Mouse (Mus musculus): ENCODE results near the gene Rapgef2. TPM values are rescaled to one million over a fixed set of nuclear protein-coding genes. Genes with fewer than 3 reads are reported as not detected.

Rapgef2 gene
- polyA plus RNA-seq, 1 experiment: 8.7 TPM

DNA sequence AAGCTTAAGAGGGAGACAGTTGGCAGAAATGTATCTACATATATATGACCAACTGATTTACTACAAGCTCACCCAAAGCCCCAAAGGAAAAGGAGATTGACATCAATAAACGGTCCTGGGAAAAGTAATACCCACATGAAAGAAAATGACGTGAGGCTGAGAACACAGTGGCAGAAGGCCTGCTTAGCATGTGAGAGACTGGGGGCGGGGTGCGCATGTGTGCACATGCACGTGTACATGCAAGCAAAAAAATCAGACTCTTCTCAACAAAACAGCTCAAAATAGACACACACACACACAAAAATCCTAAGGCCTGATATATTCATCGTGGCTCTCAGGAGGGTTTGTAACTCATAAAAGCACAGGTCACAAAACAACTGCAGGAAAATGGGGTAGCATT is 60.4 kb downstream of the Rapgef2 start:
- WGBS: 39% methylated on average over 6 of the region's 6 CpGs
- no peak overlapping the region for H3K4me3 ChIP-seq (ENCODE audit: control insufficient read depth, insufficient read depth, low read length)
- no peak overlapping the region for H3K27ac ChIP-seq (ENCODE audit: control insufficient read depth, insufficient read depth, low read length)
- TF ChIP-seq POLR2A (IDR thresholded peaks at IDR 0.05; ENCODE audit: control insufficient read depth, extremely low read depth, insufficient read depth, low read length, poor library complexity): no peak
- TF ChIP-seq CTCF (IDR thresholded peaks at IDR 0.05; ENCODE audit: borderline replicate concordance, control insufficient read depth, extremely low read depth, insufficient read depth, low read length, poor library complexity): no peak
- H3K36me3 ChIP-seq (ENCODE audit: control insufficient read depth, insufficient read depth, low read length): no peaks in the 10 kb centered on the region
- no peaks in the 10 kb centered on the region for H3K27me3 ChIP-seq (ENCODE audit: control insufficient read depth, insufficient read depth, low read length)
- no peak for DNase-seq
- peaks cover 17% of the 10 kb centered on the region for H3K4me1 ChIP-seq (replicated peaks; ENCODE audit: control insufficient read depth, insufficient read depth, low read length)

DNA sequence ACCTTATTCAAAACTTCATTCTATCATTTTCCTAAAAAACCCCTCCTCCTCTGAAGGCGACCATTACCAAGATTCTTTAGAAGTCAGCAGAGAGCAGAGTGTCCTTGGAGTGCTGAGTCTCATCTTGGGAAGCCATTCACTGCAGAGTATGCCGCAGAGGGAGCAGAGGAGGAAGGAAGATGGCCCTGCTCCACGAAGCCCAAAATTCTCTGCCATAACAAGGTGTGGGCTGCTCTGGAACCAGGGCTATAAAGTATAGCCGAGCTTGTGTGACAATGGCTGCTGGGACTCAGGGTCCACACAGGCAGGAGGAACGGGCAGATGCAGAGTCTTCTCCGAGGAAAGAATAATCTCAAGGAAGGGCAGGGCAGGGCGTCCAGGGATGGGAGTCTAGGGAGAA is 62.0 kb downstream of the Rapgef2 start:
- Histone ChIP-seq H3K27ac (ENCODE audit: control insufficient read depth, insufficient read depth, low read length) (no peak overlapping the region), H3K27me3 (ENCODE audit: control insufficient read depth, insufficient read depth, low read length) (no peaks in the 10 kb centered on the region), H3K4me3 (ENCODE audit: control insufficient read depth, insufficient read depth, low read length) (no peak overlapping the region), H3K4me1 (replicated peaks; ENCODE audit: control insufficient read depth, insufficient read depth, low read length) (peaks cover 17% of the 10 kb centered on the region), H3K36me3 (ENCODE audit: control insufficient read depth, insufficient read depth, low read length) (no peaks in the 10 kb centered on the region)
- TF ChIP-seq CTCF (IDR thresholded peaks at IDR 0.05; ENCODE audit: borderline replicate concordance, control insufficient read depth, extremely low read depth, insufficient read depth, low read length, poor library complexity) (no peak), POLR2A (IDR thresholded peaks at IDR 0.05; ENCODE audit: control insufficient read depth, extremely low read depth, insufficient read depth, low read length, poor library complexity) (no peak)
- no peak for DNase-seq
- 93% methylated on average over 7 of the region's 7 CpGs for WGBS

DNA sequence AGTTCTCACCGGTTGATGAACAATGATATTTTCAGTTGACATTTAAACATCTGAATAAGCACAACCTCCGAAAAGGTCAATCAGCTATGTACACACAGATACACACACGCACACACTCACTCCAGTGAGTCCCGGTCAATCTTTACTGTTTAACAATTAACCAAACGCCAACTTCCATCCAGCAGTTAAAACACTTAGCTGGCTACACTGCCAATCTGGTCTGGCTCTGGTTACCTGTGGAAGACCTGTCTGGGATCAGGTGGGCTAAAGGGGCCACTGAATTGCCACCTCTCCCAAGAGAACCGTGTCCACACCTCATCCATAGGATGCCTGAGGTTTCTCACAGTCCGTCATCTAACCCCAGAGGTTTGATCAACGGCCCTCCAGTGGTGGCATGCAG is 63.0 kb downstream of the Rapgef2 start:
- TF ChIP-seq POLR2A (IDR thresholded peaks at IDR 0.05; ENCODE audit: control insufficient read depth, extremely low read depth, insufficient read depth, low read length, poor library complexity) (no peak), CTCF (IDR thresholded peaks at IDR 0.05; ENCODE audit: borderline replicate concordance, control insufficient read depth, extremely low read depth, insufficient read depth, low read length, poor library complexity) (no peak)
- Histone ChIP-seq H3K27me3 (ENCODE audit: control insufficient read depth, insufficient read depth, low read length) (no peaks in the 10 kb centered on the region), H3K27ac (ENCODE audit: control insufficient read depth, insufficient read depth, low read length) (no peak overlapping the region), H3K4me3 (ENCODE audit: control insufficient read depth, insufficient read depth, low read length) (no peak overlapping the region), H3K4me1 (replicated peaks; ENCODE audit: control insufficient read depth, insufficient read depth, low read length) (peaks cover 17% of the 10 kb centered on the region), H3K36me3 (ENCODE audit: control insufficient read depth, insufficient read depth, low read length) (no peaks in the 10 kb centered on the region)
- 95% methylated on average over 8 of the region's 8 CpGs for WGBS
- no peak for DNase-seq

DNA sequence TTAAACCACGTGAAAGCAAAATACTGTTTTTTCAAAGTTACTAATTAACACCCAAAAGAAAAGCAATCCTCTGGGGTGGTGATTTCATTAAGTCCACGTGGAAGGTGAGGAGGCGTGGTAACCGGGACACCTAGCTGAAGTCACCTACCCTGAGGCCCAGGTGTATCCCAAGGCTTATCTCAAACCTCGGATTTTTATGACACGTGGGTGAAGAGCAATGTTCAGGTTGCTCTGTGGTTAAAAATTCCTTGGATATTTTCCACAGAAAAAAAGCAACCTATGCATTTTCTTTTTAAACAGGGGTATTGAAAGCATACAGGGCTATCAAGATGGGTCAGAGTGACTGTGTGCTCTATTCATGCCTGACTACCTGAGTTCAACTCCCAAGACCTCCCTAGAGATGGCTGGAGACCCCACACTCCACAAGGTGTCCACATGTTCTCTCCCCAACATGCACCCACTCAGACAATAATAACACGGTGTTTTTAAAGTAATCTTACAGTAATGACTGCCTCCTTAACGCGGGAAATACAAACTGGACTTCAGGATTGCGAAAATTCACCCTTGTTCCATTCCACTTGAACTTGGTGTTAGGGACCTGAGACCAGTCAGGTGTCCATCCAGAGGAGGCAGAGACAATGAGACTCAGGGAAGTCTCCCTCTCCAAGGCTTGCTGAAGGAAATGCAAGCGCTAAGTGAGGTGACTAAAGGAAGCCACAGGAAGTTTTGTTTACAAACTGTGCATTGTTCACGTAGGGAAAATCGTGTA is 63.9 kb downstream of the Rapgef2 start:
- no peak for TF ChIP-seq POLR2A (IDR thresholded peaks at IDR 0.05; ENCODE audit: control insufficient read depth, extremely low read depth, insufficient read depth, low read length, poor library complexity)
- no peak for TF ChIP-seq CTCF (IDR thresholded peaks at IDR 0.05; ENCODE audit: borderline replicate concordance, control insufficient read depth, extremely low read depth, insufficient read depth, low read length, poor library complexity)
- Histone ChIP-seq H3K4me3 (ENCODE audit: control insufficient read depth, insufficient read depth, low read length) (no peak overlapping the region), H3K4me1 (replicated peaks; ENCODE audit: control insufficient read depth, insufficient read depth, low read length) (peaks cover 11% of the 10 kb centered on the region), H3K36me3 (ENCODE audit: control insufficient read depth, insufficient read depth, low read length) (no peaks in the 10 kb centered on the region), H3K27me3 (ENCODE audit: control insufficient read depth, insufficient read depth, low read length) (no peaks in the 10 kb centered on the region), H3K27ac (ENCODE audit: control insufficient read depth, insufficient read depth, low read length) (no peak overlapping the region)
- WGBS: 91% methylated on average over 13 of the region's 13 CpGs
- no peak for DNase-seq

DNA sequence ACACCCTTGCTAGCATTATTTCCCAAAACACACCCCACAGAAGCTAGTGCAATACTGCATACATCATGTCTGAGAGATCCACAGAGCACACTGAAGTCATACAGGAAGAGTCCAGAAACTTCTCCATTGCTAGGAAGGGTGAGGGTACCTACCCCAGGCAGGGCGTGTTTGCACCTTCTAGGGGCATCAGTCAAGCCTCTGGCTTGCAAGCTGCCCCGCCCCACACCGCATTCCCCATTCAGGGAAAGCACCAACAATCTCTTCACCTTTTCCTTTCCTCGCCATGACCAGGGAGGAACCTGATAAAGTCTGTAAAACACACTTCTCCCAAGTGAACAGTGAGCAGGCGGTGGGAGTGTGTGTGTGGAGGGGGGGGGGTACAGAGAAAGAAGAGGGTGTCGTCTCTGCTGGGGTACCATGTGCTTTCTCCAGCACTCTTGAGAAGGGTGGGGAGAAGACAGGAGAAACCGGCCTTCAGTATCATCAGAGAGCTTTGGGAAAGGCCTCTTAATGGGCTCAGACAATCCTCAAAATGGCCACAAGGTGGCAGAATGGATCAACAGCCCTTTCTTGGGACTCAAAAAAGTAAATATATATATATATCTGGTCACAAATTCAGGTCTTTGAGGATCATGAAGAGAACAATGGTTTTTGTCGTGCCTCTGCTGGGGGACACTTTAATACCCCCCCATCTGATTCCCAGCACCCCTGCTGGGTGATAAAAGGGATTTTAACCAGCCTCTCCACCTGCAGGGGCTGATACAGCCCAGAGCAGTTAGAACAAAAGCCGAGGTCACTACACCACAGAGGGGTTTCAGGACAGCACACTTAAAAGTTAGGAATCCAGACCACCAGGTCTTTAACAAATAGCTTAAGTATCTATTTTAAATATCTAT is 64.8 kb downstream of the Rapgef2 start:
- Histone ChIP-seq H3K4me3 (ENCODE audit: control insufficient read depth, insufficient read depth, low read length) (no peak overlapping the region), H3K36me3 (ENCODE audit: control insufficient read depth, insufficient read depth, low read length) (no peaks in the 10 kb centered on the region), H3K27me3 (ENCODE audit: control insufficient read depth, insufficient read depth, low read length) (no peaks in the 10 kb centered on the region), H3K4me1 (replicated peaks; ENCODE audit: control insufficient read depth, insufficient read depth, low read length) (peaks cover 4% of the 10 kb centered on the region), H3K27ac (ENCODE audit: control insufficient read depth, insufficient read depth, low read length) (no peak overlapping the region)
- TF ChIP-seq CTCF (IDR thresholded peaks at IDR 0.05; ENCODE audit: borderline replicate concordance, control insufficient read depth, extremely low read depth, insufficient read depth, low read length, poor library complexity) (no peak), POLR2A (IDR thresholded peaks at IDR 0.05; ENCODE audit: control insufficient read depth, extremely low read depth, insufficient read depth, low read length, poor library complexity) (no peak)
- DNase-seq: peak; percentile 63
- WGBS: 58% methylated on average over 9 of the region's 9 CpGs

DNA sequence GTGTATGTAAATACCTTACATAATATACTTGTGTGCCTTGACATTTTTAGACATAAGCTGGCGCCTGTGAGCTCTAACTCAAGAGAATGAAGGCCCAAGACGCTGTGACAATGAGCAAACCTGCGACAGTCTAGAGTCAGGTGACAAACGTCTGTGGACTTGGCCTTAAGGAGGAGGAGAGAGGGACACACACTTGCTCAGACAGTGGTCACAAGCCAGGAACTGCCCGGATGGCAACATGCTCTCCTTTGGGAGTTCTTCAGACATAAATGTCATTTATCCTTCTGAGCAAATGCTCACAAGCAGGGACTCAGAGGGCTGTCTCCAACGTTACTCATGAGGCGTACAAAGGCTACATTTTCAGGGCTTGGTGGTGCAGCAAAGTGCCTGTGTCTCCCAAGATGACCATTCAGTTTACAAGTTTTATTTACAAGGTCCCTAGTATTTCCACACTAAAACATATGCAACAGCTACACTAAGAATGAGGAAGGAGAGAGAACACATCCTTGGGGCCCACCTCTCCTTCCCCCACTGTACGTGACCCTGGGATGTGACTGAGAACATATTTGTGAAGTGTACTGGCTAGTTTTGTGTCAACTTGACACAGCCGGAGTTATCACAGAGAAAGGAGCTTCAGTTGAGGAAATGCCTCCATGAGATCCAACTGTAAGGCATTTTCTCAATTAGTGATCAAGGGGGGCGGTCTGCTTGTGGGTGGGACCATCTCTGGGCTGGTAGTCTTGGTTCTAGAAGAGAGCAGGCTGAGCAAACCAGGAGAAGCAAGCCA is 67.0 kb downstream of the Rapgef2 start:
- TF ChIP-seq POLR2A (IDR thresholded peaks at IDR 0.05; ENCODE audit: control insufficient read depth, extremely low read depth, insufficient read depth, low read length, poor library complexity) (no peak), CTCF (IDR thresholded peaks at IDR 0.05; ENCODE audit: borderline replicate concordance, control insufficient read depth, extremely low read depth, insufficient read depth, low read length, poor library complexity) (no peak)
- Histone ChIP-seq H3K27ac (ENCODE audit: control insufficient read depth, insufficient read depth, low read length) (no peak overlapping the region), H3K4me1 (replicated peaks; ENCODE audit: control insufficient read depth, insufficient read depth, low read length) (no peaks in the 10 kb centered on the region), H3K36me3 (ENCODE audit: control insufficient read depth, insufficient read depth, low read length) (no peaks in the 10 kb centered on the region), H3K4me3 (ENCODE audit: control insufficient read depth, insufficient read depth, low read length) (no peak overlapping the region), H3K27me3 (ENCODE audit: control insufficient read depth, insufficient read depth, low read length) (no peaks in the 10 kb centered on the region)
- DNase-seq: no peak
- 91% methylated on average over 10 of the region's 10 CpGs for WGBS

Data from thymus, adult 2 months (tissue).